Mouse (Mus musculus) ES-E14 (cell line): Measurements from ENCODE around the gene Trp63.

Experiments used
- CHD2 ChIP-seq: IDR thresholded peaks from 2 replicates; pipeline ENCODE4 v1.6.1; 2014; ENCODE audit warnings: mild to moderate bottlenecking, low read depth, low read length, inconsistent platforms
- ZC3H11A ChIP-seq: IDR thresholded peaks from 2 replicates; pipeline ENCODE4 v1.6.1; 2012; ENCODE audit warnings: low read depth, mild to moderate bottlenecking, inconsistent platforms, low read length, borderline replicate concordance

DNA sequence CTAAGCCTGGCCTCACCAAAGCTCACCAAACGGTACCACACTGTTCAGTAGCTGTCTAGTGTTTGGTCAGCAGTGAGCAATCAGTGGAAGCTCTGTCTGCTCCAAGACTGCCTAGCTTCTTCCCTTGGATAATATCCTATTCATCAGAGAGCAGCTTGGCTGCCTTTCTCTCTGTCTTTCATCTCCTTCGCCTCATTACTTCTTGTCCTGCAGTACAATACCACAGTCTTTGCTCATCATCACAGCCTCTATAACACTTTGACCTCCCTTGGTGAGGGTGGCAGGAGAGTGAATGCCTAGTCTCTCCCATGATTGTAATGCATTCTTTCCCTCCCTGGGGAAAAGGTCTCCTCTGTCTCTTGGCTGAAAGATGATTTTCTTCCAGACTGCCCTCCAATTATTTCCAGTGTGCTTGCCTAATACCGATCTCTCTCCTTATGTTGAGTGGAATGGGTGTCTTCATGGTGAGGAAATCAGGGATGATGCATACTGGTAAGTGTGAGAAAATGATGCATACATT, 216.9 kb downstream of the Trp63 start:
- TF ChIP-seq ZC3H11A, result no peak
- TF ChIP-seq CHD2, result no peak
